Mouse (Mus musculus): Measurements from ENCODE around the gene Poln. TPM values are rescaled to one million over a fixed set of nuclear protein-coding genes. Genes with fewer than 3 reads are reported as not detected.

Poln gene
- polyA plus RNA-seq, 1 experiment: not detected

DNA sequence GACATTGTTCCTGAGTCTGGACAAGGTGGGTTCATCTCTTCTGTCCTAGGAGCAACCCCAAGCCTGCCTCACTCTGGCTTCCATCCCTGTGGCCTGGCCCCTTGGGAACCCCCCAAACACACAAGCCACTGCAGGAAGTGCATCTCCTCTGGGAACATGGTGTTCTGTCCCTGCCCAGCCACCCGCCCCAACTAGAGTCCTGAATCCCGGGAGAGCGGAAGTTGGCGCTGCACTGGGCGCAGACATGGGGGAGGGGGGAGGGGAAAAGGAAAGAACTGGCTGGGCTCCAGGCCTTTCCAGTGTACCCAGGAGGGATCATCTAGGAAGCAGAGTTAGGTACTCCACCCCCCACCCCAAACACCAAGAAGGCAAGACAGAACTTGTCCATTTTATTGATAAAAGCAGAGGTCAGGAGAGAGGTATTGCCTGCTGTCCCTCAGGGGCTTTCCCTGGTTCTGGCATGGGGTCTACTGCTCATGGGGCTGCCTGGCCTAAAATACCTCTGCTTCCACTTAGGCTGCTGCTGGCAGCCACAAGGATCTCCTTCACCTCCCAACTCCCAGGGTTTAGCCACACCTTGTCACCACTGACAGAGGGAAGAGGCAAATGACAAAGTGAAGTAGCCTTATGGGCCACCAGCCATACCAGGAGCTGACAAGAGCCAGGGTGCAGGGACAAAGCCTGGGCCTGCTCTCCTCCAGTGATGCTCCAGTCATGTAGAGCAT is 14.1 kb upstream of the Poln start:
- Histone ChIP-seq H3K27ac (ENCODE audit: insufficient read depth, low read depth, low read length) (peak overlapping the region; percentile 36; the same call in 1 of the 2 replicates), H3K4me3 (ENCODE audit: insufficient read depth, low read depth, low read length) (no peak overlapping the region), H3K4me1 (ENCODE audit: control insufficient read depth, insufficient read depth, low read length) (peaks cover 43% of the 10 kb centered on the region)
- WGBS: 30% methylated on average over 5 of the region's 5 CpGs
- TF ChIP-seq POLR2A (IDR thresholded peaks at IDR 0.05; ENCODE audit: insufficient read depth, low read depth, low read length): no peak
- no peak for TF ChIP-seq CTCF (IDR thresholded peaks at IDR 0.05; ENCODE audit: insufficient read depth, low read depth, low read length)

DNA sequence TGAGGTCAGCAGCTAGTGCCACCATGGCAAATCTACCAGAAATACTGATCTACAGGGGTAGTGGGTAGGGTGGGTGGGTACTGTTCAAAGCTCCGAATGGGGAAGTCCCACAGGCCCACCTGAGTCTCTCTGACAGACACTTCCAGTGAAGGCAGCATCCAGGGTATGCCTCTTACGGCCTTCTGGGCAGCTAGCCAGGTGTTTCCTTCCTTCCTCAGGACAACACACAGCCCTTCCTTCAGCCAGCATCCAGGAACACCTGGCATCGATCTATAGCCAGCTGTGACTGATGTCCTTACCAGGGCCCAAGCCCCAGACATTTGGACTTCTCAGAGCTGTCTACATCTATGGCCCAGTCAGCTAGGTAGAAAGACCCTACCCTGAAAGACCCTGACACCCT is 13.2 kb upstream of the Poln start:
- Histone ChIP-seq H3K27ac (ENCODE audit: insufficient read depth, low read depth, low read length) (peak overlapping the region; percentile 36; the same call in 1 of the 2 replicates), H3K4me1 (ENCODE audit: control insufficient read depth, insufficient read depth, low read length) (peaks cover 44% of the 10 kb centered on the region), H3K4me3 (ENCODE audit: insufficient read depth, low read depth, low read length) (no peak overlapping the region)
- 60% methylated on average over 3 of the region's 3 CpGs for WGBS
- no peak for TF ChIP-seq POLR2A (IDR thresholded peaks at IDR 0.05; ENCODE audit: insufficient read depth, low read depth, low read length)
- TF ChIP-seq CTCF (IDR thresholded peaks at IDR 0.05; ENCODE audit: insufficient read depth, low read depth, low read length): no peak

DNA sequence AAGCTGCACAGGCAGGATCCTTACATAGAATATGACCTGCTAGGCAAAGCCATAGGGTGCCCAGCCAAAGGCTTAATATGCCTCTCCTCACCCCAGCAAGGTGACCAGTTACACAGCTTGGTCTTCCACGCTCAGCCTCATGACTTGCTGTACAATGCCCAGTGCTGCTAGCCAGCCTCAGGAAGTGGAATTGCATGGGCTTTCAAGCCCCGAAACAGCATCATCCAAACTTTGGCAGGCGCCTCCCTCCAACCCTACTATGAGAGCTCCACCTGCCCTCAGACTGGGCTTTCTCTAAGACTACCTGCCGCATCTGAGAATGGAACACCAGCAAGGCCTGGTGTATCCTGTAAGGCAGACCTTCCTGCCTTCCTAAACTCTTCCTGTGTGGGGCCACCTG is 8.6 kb upstream of the Poln start:
- H3K27ac ChIP-seq (ENCODE audit: insufficient read depth, low read depth, low read length): no peak overlapping the region
- no peak overlapping the region for H3K4me3 ChIP-seq (ENCODE audit: insufficient read depth, low read depth, low read length)
- TF ChIP-seq CTCF (IDR thresholded peaks at IDR 0.05; ENCODE audit: insufficient read depth, low read depth, low read length) (no peak), POLR2A (IDR thresholded peaks at IDR 0.05; ENCODE audit: insufficient read depth, low read depth, low read length) (no peak)
- H3K4me1 ChIP-seq (ENCODE audit: control insufficient read depth, insufficient read depth, low read length): peaks cover 17% of the 10 kb centered on the region
- 90% methylated on average over 4 of the region's 4 CpGs for WGBS

DNA sequence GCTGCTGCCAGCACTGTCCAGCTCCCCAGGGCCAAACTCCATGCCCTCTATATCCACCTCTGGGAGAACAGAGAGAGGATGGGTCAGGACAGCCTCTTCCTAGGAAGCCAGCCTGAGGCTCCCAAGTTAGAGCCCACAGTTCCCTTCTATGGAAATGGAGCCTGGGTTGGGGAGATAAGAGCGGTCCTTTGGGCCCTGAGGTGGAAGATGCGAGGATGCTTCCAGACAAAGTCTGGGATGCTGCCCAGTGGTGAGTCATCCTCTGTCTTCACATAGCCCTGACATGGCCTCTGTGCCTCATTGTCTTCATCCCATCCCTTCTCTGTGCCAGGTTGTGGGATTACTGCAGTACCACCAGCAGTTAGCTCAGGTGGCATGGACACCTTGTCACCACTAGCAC is 7.8 kb upstream of the Poln start:
- Histone ChIP-seq H3K4me1 (ENCODE audit: control insufficient read depth, insufficient read depth, low read length) (peaks cover 12% of the 10 kb centered on the region), H3K4me3 (ENCODE audit: insufficient read depth, low read depth, low read length) (no peak overlapping the region), H3K27ac (ENCODE audit: insufficient read depth, low read depth, low read length) (no peak overlapping the region)
- TF ChIP-seq CTCF (IDR thresholded peaks at IDR 0.05; ENCODE audit: insufficient read depth, low read depth, low read length): no peak
- 77% methylated on average over 2 of the region's 2 CpGs for WGBS

DNA sequence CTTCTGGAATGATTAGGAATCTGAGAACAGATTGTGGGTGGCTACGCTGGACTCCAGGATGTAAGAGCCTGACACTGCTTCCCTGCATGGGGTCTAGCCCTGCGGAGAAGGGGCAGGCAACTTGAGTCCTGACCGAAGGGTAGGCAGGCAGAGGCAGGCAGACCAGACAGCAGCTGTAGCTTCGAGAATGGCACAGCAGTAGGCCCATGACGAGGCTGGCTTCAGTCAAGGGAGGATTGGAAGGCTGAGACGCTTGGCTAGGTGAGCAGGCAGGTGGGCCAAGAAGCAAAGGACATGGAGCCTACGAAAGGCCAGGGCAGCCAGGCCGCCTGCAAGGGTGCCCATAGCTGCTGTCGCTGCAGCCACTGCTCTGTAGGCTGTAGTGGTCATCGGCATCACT is 7.4 kb upstream of the Poln start:
- H3K27ac ChIP-seq (ENCODE audit: insufficient read depth, low read depth, low read length): no peak overlapping the region
- TF ChIP-seq CTCF (IDR thresholded peaks at IDR 0.05; ENCODE audit: insufficient read depth, low read depth, low read length): no peak
- TF ChIP-seq POLR2A (IDR thresholded peaks at IDR 0.05; ENCODE audit: insufficient read depth, low read depth, low read length): no peak
- WGBS: 70% methylated on average over 10 of the region's 10 CpGs
- peaks cover 12% of the 10 kb centered on the region for H3K4me1 ChIP-seq (ENCODE audit: control insufficient read depth, insufficient read depth, low read length)
- no peak overlapping the region for H3K4me3 ChIP-seq (ENCODE audit: insufficient read depth, low read depth, low read length)

DNA sequence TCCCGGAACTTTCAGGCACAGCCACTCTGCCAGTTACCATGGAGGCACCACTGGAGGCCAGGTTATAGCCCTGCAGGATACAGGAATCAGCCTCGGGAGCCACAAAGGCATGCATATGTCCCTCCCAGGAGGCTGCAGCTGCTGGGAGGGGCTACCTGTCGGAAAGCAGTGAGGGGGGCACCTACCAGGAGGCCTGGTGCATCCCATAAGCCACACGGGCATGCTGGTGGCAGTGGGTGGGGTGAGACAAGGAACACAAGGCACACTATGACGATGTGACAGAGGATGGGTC is 6.1 kb upstream of the Poln start:
- WGBS: 25% methylated on average over 5 of the region's 5 CpGs
- TF ChIP-seq POLR2A (IDR thresholded peaks at IDR 0.05; ENCODE audit: insufficient read depth, low read depth, low read length) (no peak), CTCF (IDR thresholded peaks at IDR 0.05; ENCODE audit: insufficient read depth, low read depth, low read length) (no peak)
- Histone ChIP-seq H3K27ac (ENCODE audit: insufficient read depth, low read depth, low read length) (no peak overlapping the region), H3K4me3 (ENCODE audit: insufficient read depth, low read depth, low read length) (no peak overlapping the region), H3K4me1 (ENCODE audit: control insufficient read depth, insufficient read depth, low read length) (peaks cover 18% of the 10 kb centered on the region)

DNA sequence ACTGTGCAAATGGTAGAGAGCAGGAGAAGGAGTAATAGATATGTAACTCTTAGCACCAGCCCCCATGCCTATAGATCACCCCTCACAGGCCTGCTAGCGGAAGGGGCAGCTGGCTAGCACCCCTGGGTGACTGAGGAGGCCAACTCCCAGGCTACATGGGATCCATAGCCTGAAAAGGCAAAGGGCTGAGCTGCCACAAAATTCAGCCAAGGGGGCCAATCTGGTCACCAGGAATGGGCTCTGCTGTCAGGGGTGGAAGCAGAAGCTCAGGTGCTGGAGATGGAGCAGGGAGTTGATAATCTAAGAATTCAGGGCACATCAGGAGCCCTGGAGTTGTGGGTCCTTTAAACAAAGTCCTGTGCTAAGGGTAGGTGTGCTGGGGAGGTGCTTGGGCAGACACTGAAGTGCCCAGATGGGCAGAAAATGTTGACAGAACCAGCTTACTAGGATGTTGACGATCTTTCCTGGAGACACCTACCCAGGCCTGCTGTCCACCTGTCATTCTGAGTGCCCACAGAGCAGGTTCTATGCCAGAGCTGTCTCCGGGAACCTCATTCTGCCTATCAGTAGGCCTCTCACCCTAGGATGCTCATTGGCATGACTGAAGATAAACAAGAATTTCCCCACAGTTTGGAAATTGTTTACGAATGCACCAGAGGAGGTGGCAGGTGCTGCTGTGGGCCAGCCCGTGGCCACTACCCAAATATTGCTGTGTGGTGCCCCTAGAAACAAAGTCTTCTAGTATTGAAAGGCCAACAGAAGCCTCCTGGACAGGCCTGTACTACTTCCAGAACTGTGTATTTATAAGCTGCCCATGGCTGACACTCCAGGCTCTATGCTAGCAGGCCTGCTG is 5.5 kb upstream of the Poln start:
- Histone ChIP-seq H3K4me1 (ENCODE audit: control insufficient read depth, insufficient read depth, low read length) (peaks cover 18% of the 10 kb centered on the region), H3K4me3 (ENCODE audit: insufficient read depth, low read depth, low read length) (no peak overlapping the region), H3K27ac (ENCODE audit: insufficient read depth, low read depth, low read length) (no peak overlapping the region)
- 71% methylated on average over 5 of the region's 5 CpGs for WGBS
- no peak for TF ChIP-seq POLR2A (IDR thresholded peaks at IDR 0.05; ENCODE audit: insufficient read depth, low read depth, low read length)

DNA sequence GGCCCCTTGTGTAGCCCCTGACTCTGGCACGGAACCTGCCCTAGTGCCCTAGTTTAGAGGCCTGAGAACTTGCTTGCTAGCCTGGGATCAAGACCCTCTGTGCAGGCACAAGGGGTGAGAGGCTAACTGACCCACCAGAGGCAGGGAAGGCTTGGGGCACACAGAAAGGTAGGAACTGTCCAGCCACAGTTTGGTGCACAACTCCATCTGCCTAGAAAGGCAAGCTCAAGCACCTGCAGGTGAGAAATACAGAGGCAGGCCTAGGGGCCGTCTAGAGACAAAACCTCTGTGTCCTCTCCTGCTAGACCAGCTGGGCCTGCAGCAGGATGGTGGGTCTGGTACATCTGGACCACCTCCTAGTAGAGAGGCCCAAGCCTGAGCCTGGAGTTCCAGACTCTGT is 4.8 kb upstream of the Poln start:
- H3K27ac ChIP-seq (ENCODE audit: insufficient read depth, low read depth, low read length): no peak overlapping the region
- no peak for TF ChIP-seq POLR2A (IDR thresholded peaks at IDR 0.05; ENCODE audit: insufficient read depth, low read depth, low read length)
- no peak for TF ChIP-seq CTCF (IDR thresholded peaks at IDR 0.05; ENCODE audit: insufficient read depth, low read depth, low read length)
- WGBS: 84% methylated on average over 2 of the region's 2 CpGs

DNA sequence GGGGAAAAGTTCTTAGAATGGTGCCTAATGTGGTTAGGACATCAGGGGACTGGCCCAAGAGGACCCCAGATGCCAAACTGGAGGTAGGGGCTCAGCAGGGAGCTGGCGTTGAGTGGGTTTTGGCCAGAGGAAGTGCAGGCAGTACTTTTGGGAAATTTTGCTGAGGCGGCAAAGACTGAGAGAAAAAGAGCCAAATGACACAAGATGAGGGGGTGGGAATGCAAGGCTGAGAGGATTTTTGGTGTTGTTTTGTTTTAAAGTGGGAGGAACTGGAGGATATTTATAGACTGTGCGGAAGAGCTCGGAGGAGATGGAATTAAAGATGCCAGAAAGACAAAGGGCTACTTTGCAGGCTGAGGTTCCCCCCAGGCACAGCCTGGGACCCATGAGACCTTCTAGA is 1.5 kb upstream of the Poln start:
- TF ChIP-seq POLR2A (IDR thresholded peaks at IDR 0.05; ENCODE audit: insufficient read depth, low read depth, low read length) (no peak), CTCF (IDR thresholded peaks at IDR 0.05; ENCODE audit: insufficient read depth, low read depth, low read length) (no peak)
- Histone ChIP-seq H3K27ac (ENCODE audit: insufficient read depth, low read depth, low read length) (peak overlapping the region; percentile 71; the same call in 1 of the 2 replicates), H3K4me3 (ENCODE audit: insufficient read depth, low read depth, low read length) (no peak overlapping the region), H3K4me1 (ENCODE audit: control insufficient read depth, insufficient read depth, low read length) (peaks cover 8% of the 10 kb centered on the region)
- WGBS: 28% methylated on average over 4 of the region's 4 CpGs

More for the DNA sequence above, 4.8 kb upstream of the Poln start:
- Histone ChIP-seq H3K4me1 (ENCODE audit: control insufficient read depth, insufficient read depth, low read length) (peaks cover 18% of the 10 kb centered on the region), H3K4me3 (ENCODE audit: insufficient read depth, low read depth, low read length) (no peak overlapping the region)
